Comparison of ENCODE assay signal across 8 mouse cellular contexts in the genomic region with DNA sequence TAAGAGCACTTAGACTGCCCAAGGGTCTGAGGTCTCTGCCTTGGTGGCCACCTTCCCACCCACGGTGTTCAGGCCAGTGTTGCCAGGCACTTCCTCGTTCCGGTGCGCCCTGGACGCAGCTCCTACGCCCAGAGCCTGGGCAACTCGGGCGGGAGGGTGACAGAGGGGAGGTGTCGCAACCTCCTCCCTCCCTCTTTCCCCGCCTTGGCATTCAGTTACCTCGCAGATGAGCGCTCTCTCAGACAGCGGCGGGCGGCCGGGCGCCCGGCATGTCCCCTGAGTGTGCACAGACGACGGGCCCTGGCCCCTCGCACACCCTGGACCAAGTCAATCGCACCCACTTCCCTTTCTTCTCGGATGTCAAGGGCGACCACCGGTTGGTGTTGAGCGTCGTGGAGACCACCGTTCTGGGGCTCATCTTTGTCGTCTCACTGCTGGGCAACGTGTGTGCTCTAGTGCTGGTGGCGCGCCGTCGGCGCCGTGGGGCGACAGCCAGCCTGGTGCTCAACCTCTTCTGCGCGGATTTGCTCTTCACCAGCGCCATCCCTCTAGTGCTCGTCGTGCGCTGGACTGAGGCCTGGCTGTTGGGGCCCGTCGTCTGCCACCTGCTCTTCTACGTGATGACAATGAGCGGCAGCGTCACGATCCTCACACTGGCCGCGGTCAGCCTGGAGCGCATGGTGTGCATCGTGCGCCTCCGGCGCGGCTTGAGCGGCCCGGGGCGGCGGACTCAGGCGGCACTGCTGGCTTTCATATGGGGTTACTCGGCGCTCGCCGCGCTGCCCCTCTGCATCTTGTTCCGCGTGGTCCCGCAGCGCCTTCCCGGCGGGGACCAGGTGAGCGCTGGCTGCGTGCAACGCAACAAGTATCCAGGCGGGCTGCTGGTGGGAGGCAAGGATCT. TPM values are rescaled to one million over a fixed set of nuclear protein-coding genes. Genes with fewer than 3 reads are reported as not detected.
DNase-seq lines count a peak whose midpoint lies in the region; ATAC-seq and TF ChIP-seq lines count a peak whose summit lies in the region.

A gene (plus strand): TSS at position 214 of the 901 bp plus-strand sequence.

- no peak for TF ChIP-seq POLR2A in brain, embryonic 14.5 days (IDR thresholded peaks at IDR 0.05; ENCODE audit: borderline replicate concordance, extremely low read depth, insufficient read depth, insufficient read length, poor library complexity, severe bottlenecking)
- TF ChIP-seq POLR2A in small intestine, adult 2 months (IDR thresholded peaks at IDR 0.05; ENCODE audit: low read depth, low read length) = peak; percentile 32; the same call in 1 of the 2 replicates

- H3K4me3 ChIP-seq in hindbrain, embryonic 12.5 days = peak within 1 kb of the TSS; percentile 30
- H3K4me3 ChIP-seq in lung, embryonic 15.5 days = peak within 1 kb of the TSS; percentile 35
- H3K4me3 ChIP-seq in small intestine, adult 2 months (ENCODE audit: low read depth, low read length) = peak within 1 kb of the TSS; percentile 58

- H3K9me3 ChIP-seq in hindbrain, embryonic 12.5 days (replicated peaks) = no peaks in the 10 kb centered on the region
- no peaks in the 10 kb centered on the region for H3K9me3 ChIP-seq in lung, embryonic 15.5 days

- under 1% methylated on average over 77 of the region's 77 CpGs for WGBS in hindbrain, embryonic 12.5 days
- under 1% methylated on average over 77 of the region's 77 CpGs for WGBS in lung, embryonic 15.5 days
- WGBS in small intestine, adult 2 months = under 1% methylated on average over 77 of the region's 77 CpGs

- H3K4me1 ChIP-seq in hindbrain, embryonic 12.5 days = peaks cover 11% of the 10 kb centered on the region
- peaks cover 11% of the 10 kb centered on the region for H3K4me1 ChIP-seq in lung, embryonic 15.5 days
- peaks cover 5% of the 10 kb centered on the region for H3K4me1 ChIP-seq in small intestine, adult 2 months (ENCODE audit: control insufficient read depth, insufficient read depth, insufficient read length, low read length)

- intact Hi-C loops in left cerebral cortex, postnatal 4 days (cut with DNase I) = no loop called here

- no peak within 1 kb of the TSS for H3K27ac ChIP-seq in hindbrain, embryonic 12.5 days
- no peak within 1 kb of the TSS for H3K27ac ChIP-seq in lung, embryonic 15.5 days
- no peak within 1 kb of the TSS for H3K27ac ChIP-seq in small intestine, adult 2 months (ENCODE audit: insufficient read depth, low read depth, low read length)

- H3K4me2 ChIP-seq in hindbrain, embryonic 12.5 days (replicated peaks) = peak within 1 kb of the TSS; percentile 60
- H3K4me2 ChIP-seq in lung, embryonic 15.5 days = peak within 1 kb of the TSS; percentile 60

- H3K27me3 ChIP-seq in hindbrain, embryonic 12.5 days = peaks cover 61% of the 10 kb centered on the region
- H3K27me3 ChIP-seq in lung, embryonic 15.5 days = peaks cover 50% of the 10 kb centered on the region
- H3K27me3 ChIP-seq in small intestine, adult 2 months (ENCODE audit: control insufficient read depth, insufficient read depth, low read length) = no peaks in the 10 kb centered on the region

- TF ChIP-seq CTCF in brain, embryonic 14.5 days (IDR thresholded peaks at IDR 0.05; ENCODE audit: borderline replicate concordance, extremely low read depth, insufficient read depth, insufficient read length) = no peak
- no peak for TF ChIP-seq CTCF in small intestine, adult 2 months (IDR thresholded peaks at IDR 0.05; ENCODE audit: extremely low read depth, insufficient read length, insufficient replicate concordance, low read depth, low read length)

- DNase-seq in left cerebral cortex, postnatal 4 days = peak; percentile 7
- DNase-seq in left cerebral cortex, adult 9 months (ENCODE audit: low spot score in 2 of 2) = no peak
- DNase-seq in brain, embryonic 14.5 days (ENCODE audit: low read depth) = peak; percentile 18
- no peak for DNase-seq in kidney, adult 9 months

- H3K36me3 ChIP-seq in hindbrain, embryonic 12.5 days = no peaks in the 10 kb centered on the region
- no peaks in the 10 kb centered on the region for H3K36me3 ChIP-seq in lung, embryonic 15.5 days
- no peaks in the 10 kb centered on the region for H3K36me3 ChIP-seq in small intestine, adult 2 months (ENCODE audit: control insufficient read depth, insufficient read depth, low read length)

- peak; percentile 43; the same call in 1 of the 2 replicates for ATAC-seq in hindbrain, embryonic 12.5 days (ENCODE audit: low FRiP score)
- peak; percentile 69; the same call in 1 of the 2 replicates for ATAC-seq in lung, embryonic 15.5 days (ENCODE audit: borderline replicate concordance, extremely low read depth, low FRiP score, low TSS enrichment)
- ATAC-seq in cerebellum, adult (ENCODE audit: insufficient number of reproducible peaks, low FRiP score, low TSS enrichment) = no peak

- H3K9ac ChIP-seq in hindbrain, embryonic 12.5 days = no peak within 1 kb of the TSS
- H3K9ac ChIP-seq in lung, embryonic 15.5 days = no peak within 1 kb of the TSS

RNA-seq across cellular contexts. Expression of the gene that starts here (rescaled TPM):
- total RNA-seq in left cerebral cortex, postnatal 4 days (2021) = under 1 TPM; 0.24 to 0.28 TPM
- polyA plus RNA-seq in brain, embryonic 14.5 days (2012; rRNA removed) = 0.10 TPM in 2 replicates
- not detected in 2 replicates for polyA plus RNA-seq in hindbrain, embryonic 12.5 days (2016; fragmentation: Nextera tagmentation; extraction: Ambion mirVana)
- polyA plus RNA-seq in lung, embryonic 15.5 days (2015; fragmentation: Nextera tagmentation; extraction: Ambion mirVana) = 3.6 and 3.8 TPM in 2 replicates
- 5.5 and 7.1 TPM in 2 replicates for polyA plus RNA-seq in small intestine, adult 2 months (2012; rRNA removed)

Comparison
In these comparisons a context has a peak if more than half of its experiments do, and no peak if none do; other contexts are left out.
1. Peak in DNase-seq in left cerebral cortex, postnatal 4 days; RNA of the gene not detected or under 1 TPM.
2. Peak in DNase-seq in brain, embryonic 14.5 days; RNA of the gene not detected or under 1 TPM.
3. Peak in ATAC-seq, H3K4me3 ChIP-seq and H3K4me2 ChIP-seq in hindbrain, embryonic 12.5 days; RNA of the gene not detected or under 1 TPM.